Mouse (Mus musculus): Measurements from ENCODE around the gene Rab11fip5.

Rab11fip5 gene

DNA sequence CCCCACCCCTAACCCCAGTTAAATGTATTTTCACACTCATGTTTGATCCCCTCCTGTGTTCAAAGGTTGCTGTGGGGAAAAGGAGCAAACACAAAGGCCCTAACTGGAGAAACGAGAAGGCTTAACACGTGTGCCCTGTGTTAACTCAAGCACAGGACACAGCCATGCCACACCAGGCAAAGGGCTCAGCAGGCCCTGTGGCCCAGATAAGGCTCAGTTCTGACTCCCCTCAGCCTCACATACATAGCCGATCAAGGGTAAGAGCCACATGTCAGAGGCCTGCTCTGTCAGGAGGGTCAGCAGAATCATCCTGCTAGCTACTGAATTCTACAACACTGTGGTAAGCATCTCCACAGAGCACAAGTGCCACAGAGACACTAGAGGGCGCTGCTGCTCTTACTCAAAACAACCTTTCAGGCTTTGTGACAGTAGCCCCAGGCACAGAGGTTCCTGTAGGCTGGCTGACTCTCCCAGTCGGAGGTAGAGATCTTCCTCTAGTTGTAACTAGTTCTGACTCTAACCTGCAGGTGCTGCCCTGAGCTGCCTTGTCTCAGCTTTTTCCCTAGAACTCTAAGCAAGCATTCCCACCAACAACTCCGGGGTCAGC lies 28.3 kb downstream of the Rab11fip5 start:
- peak; percentile 86 to 91 for DNase-seq

DNA sequence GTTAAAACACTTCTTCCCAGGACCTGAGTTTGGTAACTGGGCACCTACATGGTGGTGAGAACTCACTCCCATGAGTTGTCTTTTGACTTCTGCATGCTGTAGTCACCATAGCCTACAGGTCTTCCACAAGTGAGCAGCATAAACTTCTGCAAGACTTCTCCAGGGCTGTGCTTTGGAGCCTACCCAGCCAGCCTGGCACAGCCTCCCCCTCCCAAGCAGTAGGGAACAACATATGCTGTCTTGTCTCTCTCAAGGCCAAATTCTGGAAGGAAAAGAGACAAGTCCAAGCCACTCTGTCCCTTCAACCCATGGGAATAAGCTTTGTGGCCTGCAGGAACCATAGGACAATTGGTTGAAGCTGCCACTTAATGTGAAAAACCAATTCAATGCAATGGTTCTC lies 29.5 kb downstream of the Rab11fip5 start:
- peak; percentile 51 to 59 for DNase-seq

DNA sequence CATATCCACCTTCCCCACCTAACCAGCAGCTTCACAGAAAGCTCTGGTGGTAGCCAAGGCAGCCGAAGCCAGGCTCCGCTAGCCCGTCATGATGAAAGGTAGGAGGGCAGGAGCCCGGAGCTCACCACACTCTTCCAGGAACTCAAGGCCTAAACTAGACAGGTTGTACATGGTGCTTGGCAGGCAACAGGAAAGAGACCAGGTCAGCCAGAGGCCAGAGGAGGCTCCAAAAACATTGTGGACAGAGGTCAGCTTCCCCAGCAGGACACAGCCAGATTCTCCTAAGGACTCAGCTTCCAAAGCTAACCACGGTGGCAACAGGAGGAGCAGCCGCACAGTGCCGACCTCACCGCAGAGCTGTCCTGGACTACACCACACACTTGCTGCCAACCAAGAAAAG lies 31.4 kb downstream of the Rab11fip5 start:
- no peak for DNase-seq

DNA sequence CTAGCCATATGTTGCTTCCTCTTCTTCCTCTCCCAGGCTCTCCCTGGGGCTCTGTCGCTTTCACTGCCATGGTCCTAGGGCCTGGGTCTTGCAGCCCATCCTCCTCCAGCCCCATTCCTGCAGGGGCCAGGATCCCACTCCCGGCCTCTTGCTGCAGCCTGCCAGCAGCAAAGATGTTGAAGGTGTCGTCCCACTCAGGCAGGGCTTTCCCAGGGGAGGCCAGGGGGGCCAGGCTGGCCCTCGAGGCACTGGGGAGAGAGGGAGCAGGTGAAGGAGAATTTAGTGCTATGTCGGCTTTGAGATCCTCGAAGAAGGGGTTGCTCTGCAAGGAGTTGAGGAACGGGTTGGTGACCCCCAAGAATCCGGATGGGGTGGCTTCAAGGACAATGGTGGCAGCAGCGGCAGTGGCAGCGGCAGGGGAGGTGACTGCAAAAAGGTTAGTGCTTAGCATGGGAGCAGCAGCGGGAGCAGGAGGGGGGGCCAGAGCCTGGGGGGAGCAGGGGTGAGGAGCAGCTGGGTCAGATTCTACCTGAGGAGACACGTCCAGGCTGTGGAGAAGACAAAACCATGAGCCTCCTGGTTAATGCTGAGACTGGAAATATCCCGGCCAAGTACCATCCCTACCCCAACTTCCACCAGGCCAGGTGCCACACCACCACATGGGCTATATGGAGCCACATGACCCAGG lies 32.5 kb downstream of the Rab11fip5 start:
- no peak for DNase-seq

DNA sequence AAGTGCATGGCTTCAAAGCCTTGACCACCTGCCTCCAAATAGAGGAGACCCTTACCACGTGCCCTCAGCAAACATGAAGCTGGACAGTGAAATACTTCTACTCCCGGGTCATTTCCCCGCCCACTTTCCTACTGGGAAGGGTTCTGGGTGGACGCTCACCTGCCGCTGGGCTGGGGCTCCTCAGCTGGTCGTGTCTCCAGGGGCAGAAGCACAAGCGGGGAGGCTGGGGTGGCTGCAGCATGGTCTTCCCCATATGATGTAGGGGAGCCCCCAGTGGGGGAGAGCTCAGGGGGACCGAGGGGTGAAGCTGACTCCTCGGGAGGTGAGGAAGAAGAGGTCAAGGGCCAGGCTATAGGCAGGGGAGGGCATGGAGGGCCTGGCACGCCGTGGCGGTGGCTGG lies 34.2 kb downstream of the Rab11fip5 start:
- no peak for DNase-seq

DNA sequence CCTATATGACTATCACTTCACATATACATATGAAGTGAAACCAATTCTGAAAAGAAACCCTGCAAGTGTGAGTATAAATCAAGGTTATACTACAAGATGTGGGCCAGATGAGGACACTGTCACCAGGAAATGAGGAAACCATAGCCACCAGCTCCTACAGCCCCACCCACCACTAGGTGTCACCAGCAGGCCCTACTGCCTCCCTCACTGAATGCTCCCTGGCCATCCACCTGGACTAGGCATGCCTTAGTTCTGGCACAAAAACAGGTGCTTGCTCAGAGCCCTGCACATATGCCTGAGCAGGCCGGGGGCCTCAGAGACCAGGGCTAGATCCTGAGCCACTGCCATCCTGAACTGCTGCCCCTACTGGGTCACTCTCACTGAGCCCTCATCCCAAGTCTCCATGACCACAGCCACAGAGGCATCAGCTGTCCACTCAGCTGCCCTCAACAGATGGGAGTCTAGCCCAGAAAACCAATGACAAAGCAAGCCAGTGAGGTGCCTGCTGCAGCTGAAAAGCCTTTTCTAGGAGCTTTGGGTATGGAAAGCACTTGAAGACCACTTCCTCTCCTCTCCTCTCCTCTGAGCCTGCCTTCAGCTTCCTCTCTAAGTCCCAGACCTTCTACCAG lies 35.0 kb downstream of the Rab11fip5 start:
- peak; percentile 79 to 83 for DNase-seq

DNA sequence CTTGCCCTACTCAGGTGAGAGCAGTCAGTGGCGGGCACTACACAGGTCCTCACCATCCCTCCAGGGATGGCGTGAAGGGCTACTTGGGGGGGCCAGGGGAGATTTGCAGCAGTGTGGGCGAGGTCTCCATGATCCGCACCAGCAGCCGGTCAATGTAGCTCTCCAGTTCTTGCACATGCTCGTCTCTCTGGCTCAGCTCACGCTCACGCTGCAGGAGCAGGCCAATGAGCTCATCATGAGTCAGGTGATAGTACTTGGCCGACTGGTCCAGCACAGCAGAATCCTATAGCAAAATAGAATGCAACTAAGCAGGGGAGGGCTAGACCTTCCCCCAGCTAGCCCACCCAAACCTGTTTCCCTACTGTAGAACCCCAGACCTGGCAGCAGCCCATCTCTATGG lies 37.5 kb downstream of the Rab11fip5 start:
- DNase-seq = peak; percentile 40 to 41

DNA sequence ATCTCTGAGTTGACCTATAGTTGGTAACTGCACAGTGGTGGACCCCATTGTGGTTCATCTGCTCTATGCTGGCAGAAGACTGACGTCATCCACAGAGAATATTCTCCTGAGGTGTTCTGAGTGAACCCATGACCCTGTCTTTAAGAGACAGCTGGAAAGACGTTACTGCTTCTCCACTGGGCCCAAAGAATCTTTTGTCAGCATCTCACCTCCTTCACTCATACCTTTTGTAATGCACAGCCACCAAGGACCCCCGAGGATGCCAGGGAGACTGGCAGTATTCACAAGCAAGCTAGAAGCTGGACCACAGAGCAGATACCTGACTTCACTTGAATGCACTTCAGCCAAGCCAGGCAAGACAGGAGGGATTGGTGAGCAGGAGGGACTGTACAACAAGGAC lies 39.1 kb downstream of the Rab11fip5 start:
- DNase-seq = no peak

DNA sequence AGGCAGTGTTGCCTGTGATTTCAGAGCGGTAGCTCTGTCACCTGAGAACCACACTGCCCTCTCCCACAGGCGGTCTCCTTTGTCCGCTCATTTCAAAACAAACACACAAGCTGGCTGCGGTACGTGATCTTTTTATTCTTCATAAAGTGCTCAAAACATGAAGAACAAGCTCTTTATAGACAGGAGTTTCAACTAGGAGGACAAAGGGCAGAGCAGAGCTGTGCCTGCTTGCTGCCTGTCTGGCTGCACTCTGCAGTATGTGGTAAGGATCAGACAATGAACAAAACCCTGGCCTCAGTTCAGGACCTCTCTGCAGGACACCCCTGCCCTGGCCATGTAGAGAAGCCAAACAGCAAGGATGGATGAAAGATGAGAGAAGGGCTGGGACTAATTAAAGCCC lies 39.6 kb downstream of the Rab11fip5 start:
- DNase-seq = peak in 1 of 2 experiments; percentile 28

DNA sequence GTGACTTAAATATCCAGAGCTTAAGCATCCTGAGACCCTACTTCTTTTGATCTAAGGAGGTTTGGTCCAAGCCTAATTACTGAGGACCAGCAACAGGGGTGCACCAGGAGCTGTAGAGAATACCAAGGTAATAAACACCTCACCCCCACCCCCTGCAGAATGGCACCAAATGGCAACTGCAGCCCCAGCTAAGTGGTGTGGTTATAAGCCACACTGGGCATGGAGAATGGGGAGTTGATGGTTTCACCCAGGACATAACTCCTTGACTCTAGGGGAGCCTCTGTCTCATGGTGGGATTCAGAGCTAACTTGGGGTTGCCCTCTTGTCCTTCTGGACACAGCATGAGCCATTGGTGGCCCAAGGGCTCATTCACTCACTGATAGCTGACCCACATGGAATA lies 40.2 kb downstream of the Rab11fip5 start:
- peak in 1 of 2 experiments; percentile 15 for DNase-seq

DNA sequence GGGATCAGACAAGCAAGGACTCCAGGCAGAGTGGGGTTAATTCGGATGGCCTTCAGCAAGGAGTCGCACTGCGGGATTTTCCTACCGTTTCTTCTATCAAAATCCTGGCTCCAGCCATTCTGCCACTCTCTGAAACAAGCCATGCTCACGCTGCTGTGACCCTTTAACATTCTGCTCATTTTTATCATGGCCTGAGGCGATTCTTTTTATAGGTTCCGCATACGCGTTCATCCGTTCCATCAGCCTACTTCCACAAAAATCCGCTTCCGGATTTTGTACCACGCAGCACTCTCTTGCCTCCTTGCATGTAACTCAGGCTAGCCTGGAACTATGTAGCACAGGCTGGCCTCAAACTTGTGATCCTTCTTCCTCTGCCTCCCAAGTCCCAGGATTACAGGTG lies 40.7 kb downstream of the Rab11fip5 start:
- DNase-seq = peak in 1 of 2 experiments; percentile 56

DNA sequence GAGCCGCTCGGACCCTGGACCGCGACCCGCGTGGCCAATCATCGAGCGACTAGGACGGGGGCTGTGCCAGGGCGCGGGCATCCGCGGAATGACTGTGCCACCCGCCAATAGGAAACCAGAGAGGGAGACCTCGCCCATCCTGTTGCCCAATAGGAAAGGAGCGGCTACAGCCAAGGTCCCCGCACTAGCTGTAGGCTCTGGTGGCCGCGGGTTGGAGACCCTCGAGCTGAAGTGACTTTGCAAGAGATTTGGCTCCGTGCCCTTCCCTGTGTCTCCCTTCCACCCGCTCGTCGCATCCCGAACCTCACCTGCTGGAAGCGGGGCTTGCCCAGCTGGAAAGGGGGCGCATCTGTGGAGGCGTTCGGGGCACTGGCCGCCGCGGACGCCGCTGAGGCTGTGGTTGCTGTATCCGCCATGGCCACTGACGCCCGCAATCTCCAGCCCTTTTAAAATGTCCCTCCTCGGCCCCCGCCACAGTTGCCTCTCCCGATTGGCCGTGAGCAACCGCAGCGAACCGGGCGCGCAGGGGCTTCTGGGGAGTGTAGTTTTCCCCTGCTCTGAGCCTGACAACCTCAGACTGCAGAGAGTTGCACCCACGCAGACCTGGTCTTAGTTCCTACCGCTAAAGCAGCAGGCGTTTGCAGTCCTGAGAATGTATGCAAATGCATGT lies 41.3 kb downstream of the Rab11fip5 start, which contains the start of gene Sfxn5:
Sfxn5 (minus strand) TSS at position 423 of the 670 bp plus-strand sequence.
- DNase-seq = peak; percentile 97 to 99

DNA sequence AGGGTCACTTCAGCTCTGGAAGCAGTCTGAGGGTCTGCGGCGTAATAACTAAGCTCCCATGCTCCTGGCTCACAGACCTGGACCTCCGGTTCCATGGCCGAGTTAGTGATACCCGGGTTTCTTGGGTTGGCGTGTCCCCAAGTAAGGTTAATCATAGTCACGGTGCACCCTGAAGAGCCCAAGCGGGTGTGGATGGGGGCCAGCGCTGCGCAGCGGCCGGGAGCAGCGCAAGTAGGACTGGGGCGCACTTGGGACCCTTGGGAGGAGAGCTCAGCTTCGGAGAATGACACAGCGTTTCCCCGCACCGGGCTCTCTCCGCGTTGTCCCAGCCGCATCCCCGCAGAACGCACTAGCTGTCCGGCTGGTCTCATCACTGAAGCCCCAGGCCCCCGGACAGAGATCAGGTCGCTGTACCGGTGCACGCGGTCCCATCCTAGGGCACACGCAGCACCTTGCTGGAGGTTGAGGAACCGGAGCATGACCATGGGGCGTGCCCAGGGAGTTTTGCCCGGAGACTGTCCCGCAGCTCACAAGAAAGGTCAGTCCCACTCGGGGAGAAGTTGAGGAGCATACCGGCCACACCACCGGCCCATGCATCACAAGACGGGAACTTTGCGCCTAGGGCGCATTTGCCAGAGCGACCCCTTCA lies 42.0 kb downstream of the Rab11fip5 start:
- no peak for DNase-seq

DNA sequence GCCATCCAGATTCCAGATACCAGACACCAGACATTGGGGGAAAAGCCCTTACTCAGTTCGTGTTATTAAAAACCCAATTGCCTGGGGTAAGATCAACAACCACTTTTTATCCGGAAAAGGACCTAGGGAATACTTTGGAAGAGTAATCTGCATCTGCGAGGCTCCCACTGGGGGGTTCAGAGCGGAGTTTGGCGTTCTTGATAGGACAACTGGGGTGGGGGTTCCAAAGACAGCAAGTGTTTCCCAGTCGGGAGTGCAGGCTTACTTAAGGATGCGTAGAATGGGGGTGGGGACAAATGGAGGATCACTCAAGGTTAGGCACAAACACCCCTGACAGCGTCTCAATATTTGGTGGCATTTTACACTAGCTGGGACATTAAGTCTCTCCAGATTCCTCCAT lies 42.7 kb downstream of the Rab11fip5 start:
- DNase-seq = peak; percentile 16 to 33

DNA sequence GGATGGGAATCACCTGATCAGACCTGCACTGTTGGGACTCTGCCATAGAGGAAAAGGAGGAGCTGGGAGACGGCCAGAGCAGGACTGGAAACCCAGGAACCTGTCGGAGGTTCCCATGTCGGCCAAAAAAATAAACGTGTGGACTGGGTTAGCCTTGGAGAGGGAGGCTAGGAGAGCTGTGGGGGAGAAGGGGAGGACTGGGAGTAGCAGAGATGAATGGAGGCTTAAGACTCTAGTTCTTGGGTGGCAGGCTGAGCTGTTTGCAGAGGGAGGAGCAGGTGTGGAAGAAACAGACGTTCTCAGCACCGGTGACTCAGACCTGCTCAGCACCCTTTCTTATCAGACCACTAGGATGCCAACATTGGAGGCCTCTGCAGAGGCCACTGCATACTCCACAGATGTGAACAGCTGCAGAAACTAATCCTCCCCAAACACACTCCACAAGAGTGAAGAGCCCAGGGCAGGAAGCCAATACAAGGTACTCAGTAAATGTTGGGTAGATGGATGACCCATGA lies 43.2 kb downstream of the Rab11fip5 start:
- DNase-seq = peak; percentile 68 to 72

DNA sequence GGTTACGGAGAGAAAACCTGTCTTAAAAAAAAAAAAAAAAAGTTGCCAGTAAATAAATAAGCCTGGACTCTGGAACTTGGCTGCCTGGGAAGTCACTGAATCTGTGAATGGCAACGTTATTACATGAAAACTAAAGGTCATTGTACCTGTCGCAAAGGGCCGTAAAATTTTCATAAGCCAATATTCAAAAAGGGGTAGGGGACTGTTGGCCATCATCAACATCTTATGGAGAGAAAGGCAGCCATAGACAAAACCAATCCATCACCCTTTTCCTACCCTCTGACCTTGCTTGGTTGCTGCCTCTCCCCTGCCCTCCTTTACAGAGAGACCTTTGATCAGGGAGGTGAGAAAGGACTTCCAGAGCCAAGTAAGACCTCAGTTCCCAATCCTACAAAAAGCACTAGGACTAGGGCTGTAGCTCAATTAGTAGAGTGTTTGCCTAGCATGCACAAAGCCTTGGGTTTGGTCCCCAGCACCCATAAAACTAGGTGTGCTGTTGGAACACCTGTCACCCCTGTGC lies 44.7 kb downstream of the Rab11fip5 start:
- no peak for DNase-seq

DNA sequence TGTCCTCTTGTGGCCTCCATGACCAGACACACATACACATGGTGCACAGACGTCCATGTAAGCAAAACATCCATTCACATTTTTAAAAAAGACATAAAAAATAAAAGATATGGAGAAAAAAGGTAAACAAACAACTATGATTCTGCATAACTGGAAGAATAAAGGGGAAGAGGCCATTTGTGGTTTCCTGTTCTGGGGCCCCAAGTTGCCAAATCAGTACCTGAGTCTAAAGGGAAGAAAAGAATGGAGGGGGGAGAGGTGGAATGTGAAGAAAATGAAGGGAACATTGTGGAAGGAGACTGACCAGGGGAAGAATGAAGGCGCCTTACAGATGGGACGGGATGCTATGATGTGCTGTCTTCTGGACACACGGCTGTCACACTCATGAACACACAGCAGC lies 47.9 kb downstream of the Rab11fip5 start:
- no peak for DNase-seq

DNA sequence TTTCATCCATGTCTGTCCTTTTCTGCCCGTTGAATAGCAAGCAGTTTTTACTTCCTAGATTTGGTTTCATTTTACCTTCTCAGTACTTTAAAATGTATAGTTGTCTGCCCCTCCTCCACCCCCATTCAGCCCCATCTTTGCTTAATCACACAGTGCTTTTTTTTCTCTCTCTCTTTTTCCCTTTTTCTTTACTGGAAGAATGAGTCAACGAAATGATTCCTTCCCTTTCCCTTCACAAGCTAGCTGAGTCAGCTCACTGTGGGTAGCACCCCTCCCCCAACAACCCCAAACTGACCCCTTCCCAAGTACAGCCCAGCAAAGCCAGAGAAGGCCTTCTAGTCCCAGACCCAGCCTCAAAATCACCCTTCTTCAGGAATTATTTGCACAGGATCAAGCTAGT lies 49.3 kb downstream of the Rab11fip5 start:
- DNase-seq = no peak

DNA sequence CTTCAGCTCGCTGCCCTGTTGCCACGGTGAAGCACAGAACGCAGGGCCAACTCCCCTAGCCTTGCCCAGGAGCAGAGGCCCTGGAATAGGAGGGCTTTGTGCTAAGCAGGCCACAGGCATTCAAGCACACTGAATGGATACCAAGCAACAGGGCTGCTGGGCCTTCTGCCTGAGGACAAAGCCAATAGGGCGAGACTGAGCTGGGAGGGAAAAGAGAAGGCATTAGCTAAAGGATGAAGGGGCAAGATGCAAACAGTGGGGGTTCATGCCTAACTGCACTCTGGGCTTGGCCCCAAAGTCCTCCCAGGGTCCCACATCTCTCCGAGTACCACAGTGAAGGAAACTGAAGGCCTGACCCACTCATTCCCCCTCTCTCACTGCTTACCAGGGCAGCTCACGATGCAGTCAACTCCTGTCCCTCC lies 54.0 kb downstream of the Rab11fip5 start:
- DNase-seq = peak in 1 of 2 experiments; percentile 38

DNA sequence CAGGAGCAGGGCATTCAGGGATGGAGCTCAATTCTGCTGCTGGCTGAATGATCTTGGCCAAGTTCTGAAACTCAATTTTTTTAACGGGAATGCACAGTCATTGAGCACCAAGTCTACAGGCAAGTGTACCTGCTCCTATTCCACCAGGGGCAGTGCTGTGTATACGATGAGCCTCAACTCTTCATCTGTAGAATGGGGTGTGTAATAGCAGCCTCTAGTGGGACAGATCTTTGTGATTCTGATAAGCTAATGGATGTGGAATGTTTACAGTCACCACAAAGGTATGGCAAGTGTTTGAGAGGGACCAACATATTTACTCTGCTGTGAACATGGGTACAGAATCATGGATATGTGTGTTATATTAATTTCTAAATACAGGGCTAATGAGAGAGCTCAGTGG lies 58.2 kb downstream of the Rab11fip5 start:
- no peak for DNase-seq

DNA sequence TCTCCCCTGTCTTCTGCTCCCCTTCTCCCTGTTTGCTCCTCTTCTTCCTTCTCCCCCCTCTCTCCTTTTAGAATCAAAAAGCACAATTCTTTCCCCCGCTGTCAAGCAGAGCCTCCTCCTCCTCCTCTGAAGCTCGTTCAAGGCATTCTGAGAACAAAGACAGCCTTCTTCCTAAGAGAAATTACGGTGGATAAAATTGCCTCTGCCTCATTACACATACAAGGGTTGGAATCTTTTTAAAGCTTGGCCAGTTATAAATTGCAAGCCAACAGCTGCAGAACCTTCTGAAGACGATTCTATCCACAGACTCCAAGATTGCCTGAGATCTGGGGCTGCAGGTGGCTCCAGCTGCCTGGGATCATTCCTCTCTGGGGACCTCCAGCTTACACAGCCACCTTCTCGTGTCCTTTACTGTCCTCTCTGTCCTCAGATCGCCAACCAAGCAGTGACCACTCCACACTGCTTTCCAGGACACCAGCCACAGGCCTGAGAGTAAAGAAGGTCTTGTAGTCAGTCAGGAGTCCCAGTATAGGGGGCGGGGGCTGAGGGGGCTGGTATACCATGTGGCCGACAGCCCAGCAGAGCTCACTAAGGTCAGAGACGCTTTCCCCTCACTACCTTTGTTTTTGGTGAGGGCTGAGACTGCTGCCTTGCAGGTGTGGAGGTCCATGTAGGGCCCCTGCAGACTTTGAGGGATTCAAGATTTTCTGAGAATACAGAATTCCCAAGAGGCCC lies 60.2 kb downstream of the Rab11fip5 start:
- DNase-seq = no peak

DNA sequence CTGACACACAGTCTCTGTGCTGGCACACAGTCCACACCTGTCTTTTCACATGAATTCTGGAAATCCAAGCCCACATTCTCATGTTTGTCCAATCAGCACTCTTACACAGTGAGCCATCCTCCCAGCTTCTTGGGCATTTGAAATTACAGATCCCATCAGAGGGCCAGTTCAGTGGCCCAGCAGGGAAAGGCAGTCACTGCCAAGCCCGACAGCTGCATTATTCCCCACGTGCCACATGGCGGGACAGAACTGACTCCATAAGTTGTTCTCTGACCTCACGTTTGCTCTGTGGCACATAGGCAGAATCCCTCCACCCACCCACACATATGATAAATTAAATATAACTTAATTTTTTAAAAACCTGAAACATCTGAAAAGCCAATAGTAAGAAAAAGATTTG lies 66.5 kb downstream of the Rab11fip5 start:
- peak; percentile 12 to 21 for DNase-seq
